Mouse (Mus musculus) embryo, embryonic 10.5 days (tissue): ENCODE results near the gene Gm19345.

Source experiments
- DNase-seq: peaks from one replicate; pipeline ENCODE4 v3.0.0-alpha.2; 2015; ENCODE audit warnings: low spot score

Gene Gm19345

DNA sequence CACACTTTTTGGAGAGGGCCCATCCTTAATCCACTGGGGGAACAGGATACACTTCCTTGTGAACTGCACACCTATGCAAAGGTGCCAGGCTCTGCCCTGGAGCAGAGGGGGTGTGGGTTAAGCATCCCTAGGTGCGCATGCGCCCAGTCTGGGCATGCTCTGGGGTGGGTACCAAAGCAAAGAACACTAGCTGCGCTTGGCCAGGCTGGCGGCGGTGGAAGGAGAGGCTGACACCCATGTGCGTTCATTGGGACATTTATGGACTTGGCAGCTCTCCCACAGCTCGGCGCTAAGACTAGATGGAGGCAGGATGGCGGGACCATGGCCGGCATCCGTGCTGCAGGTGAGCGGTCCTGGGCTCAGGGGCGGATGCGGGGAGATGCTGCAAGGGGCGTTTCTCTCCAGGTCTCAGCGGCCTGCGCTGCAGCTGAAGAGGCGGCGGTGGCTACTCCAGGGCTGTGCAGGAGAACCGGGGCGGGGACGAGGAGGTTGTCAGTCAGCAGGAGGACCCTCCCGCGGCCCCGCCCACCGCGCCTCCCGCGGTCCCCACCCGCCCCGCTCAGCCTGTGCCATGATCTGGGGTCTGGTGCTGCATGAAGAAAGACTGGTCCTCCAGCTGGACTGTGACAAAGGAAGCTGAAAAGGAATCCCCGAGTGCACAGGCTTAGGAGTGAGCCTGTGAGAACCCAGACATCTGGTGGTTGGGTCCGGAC is at the start of gene Gm19345:
Gm19345 (plus strand) TSS at position 146 of the 713 bp plus-strand sequence.
- peak; percentile 54 for DNase-seq

- DNase-seq = peak; percentile 85
Measured at GRCm38 (mm10) chr7:19802995-19803394, 48.8 kb upstream of the Gm19345 start.

- no peak for DNase-seq
Measured at GRCm38 (mm10) chr7:19806356-19806969, 45.3 kb upstream of the Gm19345 start.

DNA sequence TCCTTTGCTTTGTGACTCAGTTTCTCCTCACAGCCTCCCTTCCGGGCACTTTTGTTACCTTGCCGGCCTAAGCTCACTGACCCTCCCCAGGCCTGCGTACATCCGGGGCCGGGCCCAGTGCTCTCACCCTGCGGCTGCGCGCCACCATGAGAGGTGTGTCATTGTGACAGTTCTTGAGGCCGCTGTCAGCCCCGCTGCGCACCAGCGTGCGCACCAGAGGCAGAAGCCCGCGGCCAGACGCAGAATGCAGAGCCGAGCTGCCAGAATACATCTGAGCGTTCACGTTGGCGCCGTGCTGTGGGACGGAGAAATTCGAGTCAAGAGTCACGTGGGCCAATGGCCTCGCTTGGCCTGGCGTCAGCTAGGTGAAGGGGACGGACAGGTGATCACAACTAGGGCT is 42.4 kb upstream of the Gm19345 start:
- peak; percentile 28 for DNase-seq

GRCm38 (mm10) chr7:19811114-19811513 is 40.7 kb upstream of the Gm19345 start:
- peak; percentile 47 for DNase-seq

- DNase-seq = no peak
Measured at GRCm38 (mm10) chr7:19813161-19813560, 38.6 kb upstream of the Gm19345 start.

GRCm38 (mm10) chr7:19813579-19814122 is 38.2 kb upstream of the Gm19345 start:
- DNase-seq = no peak

GRCm38 (mm10) chr7:19815296-19816223 is 36.2 kb upstream of the Gm19345 start:
- no peak for DNase-seq

- DNase-seq = peak; percentile 73
Measured at GRCm38 (mm10) chr7:19816224-19816771, 35.5 kb upstream of the Gm19345 start.

DNA sequence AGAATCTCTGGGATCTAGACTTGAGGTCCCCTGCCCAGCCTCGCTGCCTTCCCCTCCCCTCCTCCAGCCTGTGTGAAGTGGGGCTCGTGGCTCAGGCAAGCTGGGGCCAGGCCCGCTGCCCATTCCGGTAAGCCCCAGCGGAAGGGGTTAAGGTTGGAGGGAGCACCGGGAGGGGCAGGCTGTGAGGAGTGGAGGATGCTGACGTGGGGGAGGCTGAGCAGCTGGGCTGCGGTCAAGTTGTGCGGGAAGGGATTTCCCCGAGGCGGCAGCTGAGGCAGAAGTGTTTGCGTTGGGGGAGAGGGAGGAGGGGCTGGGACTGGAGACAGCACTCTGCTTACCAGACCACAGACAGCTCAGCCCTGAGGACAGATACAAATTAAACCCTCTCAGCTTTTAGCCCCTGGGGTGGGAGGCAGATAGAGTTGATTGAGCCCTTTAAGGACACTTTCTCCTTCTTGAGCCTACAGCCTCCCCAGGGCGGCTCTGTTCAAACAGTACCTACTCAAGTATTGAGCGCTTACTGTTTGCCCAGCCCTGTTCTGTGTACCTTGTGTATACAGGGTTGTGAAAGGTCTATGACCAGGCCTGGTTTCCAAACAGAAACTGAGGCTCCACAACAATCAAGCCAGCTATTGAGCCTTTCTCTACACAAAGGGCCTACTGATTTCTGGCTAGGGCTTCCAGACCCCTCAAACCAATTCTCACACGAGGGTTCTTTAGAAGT is 34.3 kb upstream of the Gm19345 start:
- DNase-seq = peak; percentile 65

GRCm38 (mm10) chr7:19818440-19818839 is 33.4 kb upstream of the Gm19345 start:
- no peak for DNase-seq

GRCm38 (mm10) chr7:19818875-19819274 is 32.9 kb upstream of the Gm19345 start:
- DNase-seq = no peak

- DNase-seq = no peak
Measured at GRCm38 (mm10) chr7:19820347-19821048, 31.3 kb upstream of the Gm19345 start.

- no peak for DNase-seq
Measured at GRCm38 (mm10) chr7:19821633-19822032, 30.2 kb upstream of the Gm19345 start.

GRCm38 (mm10) chr7:19822193-19822592 is 29.6 kb upstream of the Gm19345 start:
- DNase-seq = no peak

GRCm38 (mm10) chr7:19822604-19823058 is 29.2 kb upstream of the Gm19345 start, which contains the start of gene Bcl3:
TSS of gene Bcl3 (minus strand) at chr7:19822770.
- peak; percentile 36 for DNase-seq

DNA sequence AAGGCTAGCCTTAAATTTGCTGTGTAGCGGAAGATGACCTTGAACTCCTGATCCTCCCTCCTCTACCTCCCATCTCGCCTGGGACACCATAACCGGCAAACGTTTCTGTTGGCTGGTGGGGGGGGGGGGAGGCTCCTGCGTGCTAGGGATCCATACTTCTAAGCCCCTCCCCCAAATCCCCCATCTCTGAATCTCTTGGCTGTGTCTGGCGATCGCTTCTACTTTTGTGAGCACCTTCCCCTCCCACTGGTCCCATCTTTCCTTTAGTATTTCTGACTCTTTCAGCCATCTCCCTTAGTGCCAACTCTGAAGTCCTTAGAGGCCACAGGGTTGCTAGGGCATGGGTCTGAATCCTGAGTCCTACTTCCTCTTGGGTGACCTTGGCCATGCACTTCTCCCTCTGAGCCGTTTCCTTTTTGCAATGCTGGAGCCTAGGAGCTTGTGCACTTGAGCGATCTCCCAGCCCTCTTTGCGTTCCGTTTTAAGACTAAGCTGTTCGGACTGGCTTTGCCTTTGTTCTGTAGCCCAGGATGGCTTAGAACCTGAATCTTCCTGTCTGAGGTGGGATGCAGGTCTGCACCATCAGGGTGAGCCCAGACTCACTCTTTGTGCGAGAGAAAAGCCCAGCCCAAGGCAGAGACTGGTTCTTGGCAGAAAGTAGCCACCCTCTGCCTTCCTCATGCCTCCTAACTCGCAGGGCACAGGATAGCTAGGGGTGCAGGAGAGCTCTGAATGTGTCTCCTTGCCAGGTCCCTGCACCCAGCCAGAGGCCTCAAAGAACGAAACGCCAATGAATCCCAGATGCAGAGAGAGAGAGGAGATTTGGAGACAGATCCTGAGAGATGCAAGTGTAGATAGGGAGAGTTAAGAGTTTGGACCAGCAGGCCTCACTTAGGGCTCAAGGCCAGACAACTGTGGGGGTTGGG is 28.3 kb upstream of the Gm19345 start:
- no peak for DNase-seq

- DNase-seq = peak; percentile 90
Measured at GRCm38 (mm10) chr7:19824182-19824973, 27.4 kb upstream of the Gm19345 start.

DNA sequence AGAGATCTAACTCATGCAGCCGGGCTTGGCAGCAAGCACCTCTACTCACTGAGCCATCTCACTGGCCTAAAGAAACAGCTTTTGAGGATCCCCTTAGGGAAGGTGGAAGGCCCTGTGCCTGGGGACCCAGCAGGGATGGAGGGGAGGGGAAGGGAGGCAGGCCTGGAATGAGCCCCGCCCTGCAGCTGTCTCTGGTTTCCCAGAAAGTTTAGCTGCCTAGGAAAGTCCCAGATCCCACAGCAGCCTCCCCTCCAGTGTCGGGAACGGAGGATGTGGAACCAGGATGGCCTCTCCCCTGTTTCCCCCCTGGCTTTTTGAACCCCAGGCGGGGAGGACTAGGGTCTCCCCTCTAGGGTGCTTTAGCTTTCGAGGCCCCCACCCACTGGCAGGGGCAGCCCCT is 25.0 kb upstream of the Gm19345 start:
- DNase-seq = no peak
